Mouse (Mus musculus) bone marrow macrophage, adult 2 months (primary cell): Measurements from ENCODE around the gene Spi1. TPM values are rescaled to one million over a fixed set of nuclear protein-coding genes. Genes with fewer than 3 reads are reported as not detected.

Experiments
- H3K27ac ChIP-seq: 2 replicates; pipeline ENCODE4 v1.5.1; 2012; ENCODE audit warnings: low read depth, low read length; ENCODE audit not compliant: insufficient read depth
- H3K4me1 ChIP-seq: 2 replicates; pipeline ENCODE4 v1.6.1; 2012; ENCODE audit warnings: low read length; ENCODE audit not compliant: control insufficient read depth, insufficient read depth
- H3K4me3 ChIP-seq: 2 replicates; pipeline ENCODE4 v1.5.1; 2012; ENCODE audit warnings: mild to moderate bottlenecking, low read length, moderate library complexity; ENCODE audit not compliant: insufficient read depth
- CTCF ChIP-seq: IDR thresholded peaks from 2 replicates; pipeline ENCODE4 v1.5.1; 2012; ENCODE audit warnings: low read depth, mild to moderate bottlenecking, low read length, moderate library complexity
- POLR2A ChIP-seq: IDR thresholded peaks from 2 replicates; pipeline ENCODE4 v1.6.1; 2012; ENCODE audit warnings: mild to moderate bottlenecking, low read depth, low read length, borderline replicate concordance
- polyA plus RNA-seq: library from polyadenylated mRNA; stranded (reverse); fragments of >200 nt; gene quantifications from 2 replicates; pipeline ENCODE4 v1.2.4, GENCODE M21; 2012; ENCODE audit not compliant: missing spikeins, insufficient read depth, insufficient read length

Gene Spi1
- polyA plus RNA-seq, 1 experiment = 487 TPM

DNA sequence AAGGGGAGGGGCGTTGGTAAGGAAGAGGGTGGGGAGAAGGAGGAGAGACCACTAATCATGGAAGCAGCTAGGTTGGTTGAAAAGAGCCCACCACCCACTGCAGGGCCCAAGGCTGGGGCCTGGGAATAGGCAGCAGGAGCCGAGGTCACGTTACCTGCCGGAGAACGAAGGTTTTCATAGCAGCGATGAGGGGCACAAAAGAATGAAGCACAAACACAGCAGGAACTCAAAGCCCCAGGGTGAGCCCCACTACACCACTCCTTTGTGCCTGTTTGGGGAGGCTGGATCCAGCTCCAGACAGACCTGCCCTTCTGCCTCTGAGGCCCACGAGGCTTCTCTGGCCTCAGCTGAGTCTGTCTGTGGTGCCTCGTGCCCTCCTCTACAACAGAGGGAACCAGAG lies 57.6 kb downstream of the Spi1 start:
- TF ChIP-seq CTCF (no peak), POLR2A (no peak)
- Histone ChIP-seq H3K4me1 (peaks cover 11% of the 10 kb centered on the region), H3K27ac (no peak overlapping the region), H3K4me3 (no peak overlapping the region)

- TF ChIP-seq POLR2A (no peak), CTCF (no peak)
- H3K4me1 ChIP-seq = no peaks in the 10 kb centered on the region
- H3K27ac ChIP-seq = no peak overlapping the region
- H3K4me3 ChIP-seq = no peak overlapping the region
Observed at GRCm38 (mm10) chr2:91142920-91143319, 60.7 kb downstream of the Spi1 start.

- TF ChIP-seq POLR2A (no peak), CTCF (no peak)
- H3K4me3 ChIP-seq = no peak overlapping the region
- H3K4me1 ChIP-seq = no peaks in the 10 kb centered on the region
- no peak overlapping the region for H3K27ac ChIP-seq
Observed at GRCm38 (mm10) chr2:91143401-91143800, 61.2 kb downstream of the Spi1 start.

DNA sequence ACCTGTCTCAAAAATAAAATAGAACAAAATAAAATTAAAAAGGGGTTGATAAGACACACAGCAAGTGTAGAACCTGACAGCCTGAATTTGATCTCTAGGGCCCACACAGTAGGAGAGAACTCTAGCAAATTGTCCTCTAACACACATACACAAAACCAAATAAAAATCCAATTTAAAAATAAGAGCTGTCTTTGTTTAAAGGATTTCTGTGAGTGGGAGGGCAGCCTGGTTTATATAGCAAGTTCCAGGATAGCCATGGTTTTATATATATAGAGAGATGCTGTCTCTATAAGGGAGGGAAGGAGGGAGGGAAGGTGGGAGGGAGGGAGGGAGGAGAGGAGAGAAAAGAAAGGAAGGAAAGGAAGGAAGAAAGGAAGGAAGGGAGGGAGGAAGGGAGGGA lies 65.9 kb downstream of the Spi1 start:
- no peak for TF ChIP-seq CTCF
- TF ChIP-seq POLR2A = no peak
- no peak overlapping the region for H3K4me3 ChIP-seq
- H3K27ac ChIP-seq = no peak overlapping the region
- no peaks in the 10 kb centered on the region for H3K4me1 ChIP-seq

DNA sequence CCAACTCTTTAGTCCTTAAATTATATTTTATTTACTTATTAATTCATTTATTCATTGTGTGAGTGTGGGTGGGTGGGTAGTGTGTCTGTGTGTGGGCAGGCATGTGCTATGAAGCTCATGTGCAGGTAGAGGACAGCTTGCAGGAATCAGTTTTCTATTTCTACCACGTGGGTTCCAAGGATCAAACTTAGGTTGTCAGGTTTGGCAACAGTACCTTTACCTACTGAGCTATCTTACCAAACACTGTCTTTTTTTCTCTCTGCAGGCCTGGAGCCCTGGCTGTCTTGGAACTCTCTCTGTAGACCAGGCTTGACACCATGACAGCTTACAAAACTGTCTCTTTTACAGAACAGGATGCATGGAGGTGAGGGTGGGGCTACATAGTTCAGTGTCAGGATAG lies 69.1 kb downstream of the Spi1 start:
- H3K27ac ChIP-seq = no peak overlapping the region
- H3K4me3 ChIP-seq = no peak overlapping the region
- no peak for TF ChIP-seq CTCF
- TF ChIP-seq POLR2A = no peak
- H3K4me1 ChIP-seq = no peaks in the 10 kb centered on the region

DNA sequence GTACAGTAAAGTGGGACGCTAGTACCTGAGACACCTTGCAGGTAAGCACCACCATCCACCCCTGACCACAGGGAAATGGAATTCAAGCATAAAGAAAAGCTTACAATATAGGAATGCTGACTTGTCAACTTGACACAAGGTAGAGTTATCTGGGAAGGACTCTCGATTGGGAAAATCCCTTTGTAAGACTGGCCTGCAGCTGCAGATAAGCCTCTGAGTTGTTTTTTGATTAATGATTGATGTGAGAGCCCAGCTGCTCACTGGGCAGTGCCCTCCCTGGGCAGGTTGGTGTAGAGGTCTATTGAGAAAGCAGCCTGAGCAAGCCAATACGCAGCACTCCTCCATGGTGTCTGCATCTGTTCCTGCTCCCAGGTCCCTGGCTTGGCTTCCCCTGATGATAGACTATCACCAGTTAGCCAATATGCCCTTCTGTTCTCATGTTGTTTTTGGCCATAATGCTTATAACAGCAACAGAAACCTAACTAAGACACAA lies 70.7 kb downstream of the Spi1 start:
- Histone ChIP-seq H3K4me1 (no peaks in the 10 kb centered on the region), H3K4me3 (no peak overlapping the region), H3K27ac (no peak overlapping the region)
- TF ChIP-seq POLR2A (no peak), CTCF (no peak)

DNA sequence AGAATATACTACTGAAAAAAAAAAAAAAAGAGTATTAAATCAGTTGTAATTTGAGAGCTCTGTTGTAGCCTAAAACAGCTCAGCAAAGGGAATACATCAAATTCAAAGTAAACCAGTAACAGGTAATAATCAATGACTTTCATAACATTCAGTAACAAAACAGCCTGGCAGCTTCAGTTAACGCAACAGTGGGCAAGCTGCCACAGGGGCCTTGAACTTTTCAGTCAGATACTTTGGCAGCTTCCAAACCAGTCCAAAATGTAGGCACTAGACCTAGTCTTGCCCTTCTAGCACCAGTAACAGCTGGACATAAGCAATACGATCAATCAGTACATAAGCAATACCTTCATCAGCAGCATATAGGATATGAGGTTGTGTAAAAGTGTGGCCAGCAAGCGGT lies 71.9 kb downstream of the Spi1 start:
- Histone ChIP-seq H3K4me1 (no peaks in the 10 kb centered on the region), H3K4me3 (no peak overlapping the region), H3K27ac (no peak overlapping the region)
- TF ChIP-seq CTCF (no peak), POLR2A (no peak)

DNA sequence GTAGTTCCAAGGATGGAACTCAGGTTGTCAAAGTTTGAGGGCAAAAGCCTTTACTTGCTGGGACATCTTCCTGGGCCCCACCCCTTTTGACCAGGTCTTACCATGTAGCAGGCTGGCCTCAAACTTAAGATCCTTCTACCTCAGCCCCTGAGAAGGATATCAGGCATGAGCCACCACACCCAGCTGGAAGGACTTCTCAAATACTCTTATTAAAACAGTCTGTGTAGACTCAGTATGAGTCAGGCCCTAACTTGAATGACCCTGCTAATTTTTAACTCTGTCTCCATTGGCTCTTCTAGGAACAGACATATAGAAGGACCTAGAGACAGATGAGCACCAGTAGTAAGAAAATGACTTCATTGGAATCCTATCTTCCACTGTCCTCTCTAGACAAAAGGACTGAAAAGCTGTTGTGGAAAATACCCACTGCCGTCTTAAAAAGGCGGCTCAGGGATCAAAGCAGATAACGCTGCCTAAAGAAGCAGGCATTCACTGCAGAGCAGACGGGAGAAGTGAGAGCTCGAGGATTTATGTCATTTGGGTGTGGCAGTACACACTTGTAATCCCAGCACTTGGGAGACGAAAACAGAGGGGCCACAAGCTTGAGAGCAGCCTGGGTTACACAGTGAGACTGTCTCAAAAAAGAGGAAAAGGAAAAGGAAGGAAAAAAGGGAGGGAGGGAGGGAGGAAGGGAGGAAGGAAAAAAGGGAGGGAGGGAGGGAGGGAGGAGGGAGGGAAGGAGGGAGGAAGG lies 75.0 kb downstream of the Spi1 start:
- Histone ChIP-seq H3K4me1 (no peaks in the 10 kb centered on the region), H3K27ac (no peak overlapping the region), H3K4me3 (no peak overlapping the region)
- TF ChIP-seq POLR2A = no peak

DNA sequence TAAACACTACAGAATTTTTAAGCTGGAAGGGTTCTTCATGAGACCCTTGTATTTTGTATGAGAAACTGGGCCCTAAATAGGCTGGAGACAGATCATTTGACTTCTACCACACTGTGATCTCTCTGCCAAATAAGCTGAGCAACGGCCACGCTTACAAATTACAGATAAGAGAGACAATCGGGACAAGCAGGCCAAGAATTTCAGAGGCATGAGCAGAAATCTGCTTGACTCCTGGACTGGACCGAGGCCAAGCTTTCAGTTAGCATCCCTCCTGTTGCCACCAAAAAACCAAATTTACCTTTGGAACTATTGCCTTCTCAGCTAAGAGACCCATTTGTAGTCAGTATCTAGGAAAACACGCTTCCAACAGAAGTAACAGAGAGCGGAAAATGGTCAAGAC lies 78.4 kb downstream of the Spi1 start:
- no peak overlapping the region for H3K27ac ChIP-seq
- no peak overlapping the region for H3K4me3 ChIP-seq
- TF ChIP-seq POLR2A = no peak
- peaks cover 11% of the 10 kb centered on the region for H3K4me1 ChIP-seq

- H3K27ac ChIP-seq = no peak overlapping the region
- peaks cover 11% of the 10 kb centered on the region for H3K4me1 ChIP-seq
- no peak overlapping the region for H3K4me3 ChIP-seq
- TF ChIP-seq POLR2A = no peak
- TF ChIP-seq CTCF = no peak
Observed at GRCm38 (mm10) chr2:91162952-91163351, 80.8 kb downstream of the Spi1 start.

GRCm38 (mm10) chr2:91163532-91163931 lies 81.3 kb downstream of the Spi1 start:
- Histone ChIP-seq H3K4me1 (peaks cover 11% of the 10 kb centered on the region), H3K4me3 (no peak overlapping the region), H3K27ac (no peak overlapping the region)
- TF ChIP-seq CTCF (no peak), POLR2A (no peak)

DNA sequence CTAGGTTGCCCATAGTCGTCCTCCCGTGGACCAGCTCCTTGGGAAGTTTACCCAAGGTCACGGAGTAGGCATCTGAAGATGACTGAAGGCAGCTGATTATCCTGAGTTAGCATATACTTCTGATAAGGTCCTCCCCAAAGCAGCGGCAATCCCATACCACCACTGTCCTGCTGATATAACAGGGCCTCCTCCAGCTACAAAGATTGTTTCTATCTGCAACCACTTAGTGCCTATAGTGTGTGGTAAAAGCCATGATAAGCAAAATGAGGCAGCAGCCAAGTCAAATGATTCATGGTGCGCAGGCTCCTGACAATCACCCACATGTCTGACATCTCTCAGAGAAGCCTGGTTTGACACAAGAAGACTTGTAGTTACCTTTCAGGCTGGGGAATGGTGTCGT lies 82.8 kb downstream of the Spi1 start:
- TF ChIP-seq CTCF = no peak
- TF ChIP-seq POLR2A = no peak
- Histone ChIP-seq H3K4me3 (no peak overlapping the region), H3K4me1 (peaks cover 11% of the 10 kb centered on the region), H3K27ac (no peak overlapping the region)

Other genes with a start within 250 kb of the Spi1 start
- 106 and 108 TPM in 2 replicates for gene Mtch2, start 235.2 kb upstream of the Spi1 start, polyA plus RNA-seq
- not detected in 2 replicates for gene C1qtnf4, start 196.5 kb upstream of the Spi1 start, polyA plus RNA-seq
- gene Kbtbd4, start 177.7 kb upstream of the Spi1 start, polyA plus RNA-seq = 16.7 and 24.8 TPM in 2 replicates
- 84.0 and 102 TPM in 2 replicates for gene Ndufs3, start 177.6 kb upstream of the Spi1 start, polyA plus RNA-seq
- 48.6 and 59.9 TPM in 2 replicates for gene Celf1, start 142.0 kb upstream of the Spi1 start, polyA plus RNA-seq
- gene Rapsn, start 46.8 kb upstream of the Spi1 start, polyA plus RNA-seq = 9.3 and 10.3 TPM in 2 replicates
- 103 and 124 TPM in 2 replicates for gene Psmc3, start 28.4 kb upstream of the Spi1 start, polyA plus RNA-seq
- gene Slc39a13, start 12.0 kb upstream of the Spi1 start, polyA plus RNA-seq = 47.0 and 55.1 TPM in 2 replicates
- 0.19 TPM in 1 of 2 replicates, not detected in the other for gene Mybpc3, start 35.8 kb downstream of the Spi1 start, polyA plus RNA-seq
- 82.1 and 88.6 TPM in 2 replicates for gene Madd, start 101.4 kb downstream of the Spi1 start, polyA plus RNA-seq
- 12.7 and 15.9 TPM in 2 replicates for gene Nr1h3, start 120.4 kb downstream of the Spi1 start, polyA plus RNA-seq
- 141 and 149 TPM in 2 replicates for gene Acp2, start 120.5 kb downstream of the Spi1 start, polyA plus RNA-seq
- gene Ddb2, start 154.6 kb downstream of the Spi1 start, polyA plus RNA-seq = 12.6 and 13.1 TPM in 2 replicates
- gene Pacsin3, start 173.6 kb downstream of the Spi1 start, polyA plus RNA-seq = 0.64 and 1.3 TPM in 2 replicates
- gene Arfgap2, start 182.6 kb downstream of the Spi1 start, polyA plus RNA-seq = 52.3 TPM in 2 replicates